Mouse (Mus musculus) left cerebral cortex, postnatal 36 days (tissue): ENCODE results near the gene Olfr726. TPM values are rescaled to one million over a fixed set of nuclear protein-coding genes. Genes with fewer than 3 reads are reported as not detected.

Experiments
- DNase-seq, 2 experiments: peaks; one replicate each; pipeline ENCODE4 v3.0.0; 2021 to 2022; ENCODE audit warnings: low spot score in 2 of 2, mixed read lengths in 1 of 2
- intact Hi-C: fragments of 180-260 bp; cut with DNase I; formaldehyde crosslinking; loops from one replicate; pipeline ENCODE4 v1.15.1; 2025
- total RNA-seq, 2 experiments: library from RNA; stranded (reverse); gene quantifications; 2 replicates each; pipeline ENCODE4 v1.2.3; 2021

Olfr726 gene
- not detected for total RNA-seq

DNA sequence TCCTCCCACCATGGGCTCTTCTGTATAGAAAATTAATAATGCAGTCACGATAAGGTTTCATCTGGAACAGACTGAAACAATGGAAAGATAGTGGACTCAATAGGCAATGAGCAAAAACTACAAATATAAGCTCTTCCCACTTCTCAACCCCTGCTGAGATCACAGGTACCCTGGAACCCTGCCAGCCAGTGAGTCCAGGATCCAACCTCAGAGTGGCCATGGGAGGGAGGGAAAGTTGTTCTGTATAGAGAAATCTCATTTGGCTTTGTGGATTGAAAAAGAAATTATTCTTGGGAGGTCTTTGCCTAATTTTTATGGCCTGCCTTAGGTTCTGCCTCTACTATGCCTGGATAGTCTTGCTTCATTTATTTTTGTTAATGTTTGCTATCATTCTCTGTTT lies at the start of gene Olfr726:
Olfr726 (minus strand) TSS at position 101 of the 400 bp plus-strand sequence.
- intact Hi-C loops = no loop called here
- no peak for DNase-seq

DNA sequence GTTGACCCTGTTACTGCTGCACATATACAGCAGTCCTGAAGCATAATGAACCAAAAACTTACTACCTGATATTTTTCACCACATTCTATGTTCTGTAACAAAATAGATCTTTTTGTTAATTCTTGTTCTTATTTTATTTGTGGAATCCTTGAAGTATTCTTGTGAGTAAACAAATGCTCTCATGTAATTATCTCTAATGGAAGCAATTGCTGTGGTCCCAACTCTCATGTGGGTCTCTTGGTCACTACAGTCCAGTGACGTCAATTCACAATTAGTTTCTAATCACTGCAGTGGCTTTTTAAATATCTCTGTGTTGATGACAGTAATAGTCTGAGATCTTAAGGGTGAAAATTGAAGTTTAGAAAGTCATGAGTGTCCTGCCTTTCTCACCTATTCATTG lies 32.1 kb upstream of the Olfr726 start, which contains the start of gene Olfr727:
Olfr727 (plus strand) TSS at position 301 of the 400 bp plus-strand sequence.
- DNase-seq = no peak
- intact Hi-C loops = no loop called here

DNA sequence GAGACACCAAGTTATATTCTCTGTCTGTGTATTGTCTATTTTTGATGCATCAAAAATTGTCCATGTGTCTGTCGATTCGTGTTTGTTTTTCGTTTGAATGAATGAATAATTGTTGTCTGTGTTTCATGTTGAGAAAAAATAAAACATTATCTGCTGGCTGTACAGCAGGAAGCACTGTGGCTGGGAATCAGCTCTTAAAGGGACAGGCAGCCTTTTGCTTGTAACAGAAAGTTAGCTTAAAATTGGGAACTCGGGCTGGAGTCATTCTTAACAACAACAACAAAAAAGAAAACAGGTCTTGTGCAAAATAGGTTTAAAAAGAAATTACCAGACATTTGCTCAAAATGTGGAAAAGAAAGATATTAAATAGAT lies 28.0 kb downstream of the Olfr726 start:
- no peak for DNase-seq
- intact Hi-C loops = no loop called here

DNA sequence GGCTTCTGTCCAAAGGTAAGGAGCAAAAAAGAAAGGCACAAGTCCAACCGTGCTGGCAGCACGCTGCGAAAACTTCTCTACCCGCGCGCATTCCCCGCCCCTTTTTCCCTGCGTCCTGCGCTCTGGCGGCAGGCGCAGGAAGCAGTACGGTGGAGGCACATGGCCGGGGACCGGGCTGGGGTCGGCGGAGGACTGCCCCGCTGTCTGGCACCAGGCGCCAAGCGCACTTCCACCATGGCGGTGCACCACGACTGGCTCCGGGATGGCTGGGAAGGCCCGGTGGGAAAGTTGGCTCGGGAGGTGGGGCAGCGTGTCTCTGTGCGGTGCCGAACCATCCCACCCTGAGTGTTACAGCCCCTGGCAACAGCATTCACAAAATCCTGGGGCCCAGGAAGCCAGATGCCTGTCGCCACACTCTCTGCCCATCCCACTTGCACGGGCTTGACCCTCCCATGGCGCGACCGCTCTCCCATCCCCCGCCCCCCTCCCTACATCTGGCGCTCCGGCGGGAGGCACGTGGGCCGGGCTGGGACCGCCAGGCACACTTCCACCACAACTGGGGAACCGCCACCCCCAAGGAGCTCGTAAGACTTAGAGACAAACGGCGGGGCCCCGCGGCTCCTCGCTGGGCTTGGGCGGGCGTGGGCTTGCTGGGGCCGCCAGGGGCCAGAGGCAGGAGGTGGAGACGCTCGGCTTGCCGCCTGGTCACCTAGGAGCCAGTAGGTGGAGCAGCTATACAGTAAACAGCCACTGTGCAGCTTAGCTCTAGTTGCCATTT lies 28.6 kb downstream of the Olfr726 start:
- peak; percentile 41 to 49 for DNase-seq
- intact Hi-C loops = no loop called here

DNA sequence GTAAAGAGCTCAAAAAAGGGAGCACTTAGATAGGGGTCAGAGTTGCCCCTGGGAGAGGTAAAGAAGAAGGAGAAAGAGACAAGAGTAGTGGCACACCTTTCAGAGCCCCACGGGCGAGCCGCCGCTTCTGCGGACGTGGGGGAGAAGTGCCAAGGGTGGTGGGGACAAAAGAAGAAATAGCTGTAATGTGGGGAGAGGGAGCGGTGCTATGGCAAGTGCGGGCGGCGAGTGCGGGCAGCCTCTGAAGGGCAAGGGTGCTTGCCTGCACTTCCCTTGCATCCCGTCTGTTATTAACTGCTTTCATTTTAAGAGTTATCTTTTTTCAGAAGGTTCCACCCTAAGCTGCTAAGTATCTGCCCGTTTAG lies 29.2 kb downstream of the Olfr726 start:
- no peak for DNase-seq
- intact Hi-C loops = no loop called here

DNA sequence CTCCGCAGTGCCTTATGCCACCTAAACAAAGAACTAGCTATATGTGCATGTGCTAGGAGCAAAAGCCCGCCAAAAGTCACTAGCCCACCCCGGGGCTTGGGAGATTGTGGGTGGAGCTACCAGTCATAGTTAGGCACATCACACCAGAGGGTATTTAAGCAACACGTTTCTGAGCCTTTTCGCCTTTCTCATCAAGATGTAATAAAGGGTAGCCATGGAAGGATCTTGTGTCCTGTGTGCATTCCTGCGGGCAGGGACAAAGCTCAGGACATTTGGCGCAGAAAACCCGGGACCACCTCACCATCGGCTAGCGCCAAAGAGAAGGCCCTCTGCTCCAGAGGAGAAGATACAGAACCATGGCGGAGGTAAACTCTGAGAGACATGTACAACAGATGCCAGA lies 29.6 kb downstream of the Olfr726 start:
- intact Hi-C loops = no loop called here
- no peak for DNase-seq

DNA sequence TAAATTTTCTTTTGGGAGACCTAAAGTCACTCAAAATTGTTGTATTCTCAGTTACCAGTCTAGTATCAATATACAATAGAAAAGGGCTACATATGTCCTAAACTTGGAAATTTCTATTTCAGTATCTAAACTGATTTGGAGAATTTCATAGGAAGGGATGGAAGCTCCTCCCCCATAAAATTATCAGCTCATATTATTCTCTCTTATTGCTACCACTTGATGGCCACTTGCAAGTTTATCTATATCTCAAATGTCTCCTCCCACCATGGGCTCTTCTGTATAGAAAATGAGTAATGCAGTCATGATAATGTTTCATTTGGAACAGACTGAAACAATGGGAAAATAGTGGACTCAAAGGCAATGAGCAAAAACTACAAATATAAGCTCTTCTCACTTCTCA lies 50.5 kb downstream of the Olfr726 start, which contains the start of gene Olfr725:
Olfr725 (minus strand) TSS at position 101 of the 400 bp plus-strand sequence.
- DNase-seq = no peak
- intact Hi-C loops = no loop called here

Other genes starting within 250 kb of the Olfr726 start
- not detected for gene Olfr722, start 189.0 kb downstream of the Olfr726 start, total RNA-seq
- not detected for gene Olfr723, start 159.2 kb downstream of the Olfr726 start, total RNA-seq
- not detected for gene Olfr724, start 127.7 kb downstream of the Olfr726 start, total RNA-seq
- gene Olfr725, start 50.6 kb downstream of the Olfr726 start, total RNA-seq = not detected
- gene Olfr727, start 32.2 kb upstream of the Olfr726 start, total RNA-seq = not detected
- not detected for gene Olfr728, start 51.7 kb upstream of the Olfr726 start, total RNA-seq
- not detected for gene Olfr729, start 62.0 kb upstream of the Olfr726 start, total RNA-seq
- not detected for gene Olfr730, start 97.2 kb upstream of the Olfr726 start, total RNA-seq
- not detected for gene Olfr731, start 150.9 kb upstream of the Olfr726 start, total RNA-seq
- not detected for gene Olfr732, start 193.3 kb upstream of the Olfr726 start, total RNA-seq
- gene Olfr733, start 210.6 kb upstream of the Olfr726 start, total RNA-seq = not detected
- not detected for gene Olfr734, start 235.8 kb upstream of the Olfr726 start, total RNA-seq